Mouse (Mus musculus) testis, postnatal 10 days (tissue): ENCODE measurements around the gene Adcy4.
A peak's percentile ranks its signal among the peaks of the same experiment; 100 is the strongest.

ENCODE experiments used
- DNase-seq: peaks from one replicate; pipeline ENCODE4 v3.0.0; 2021; ENCODE audit warnings: low spot score

The Adcy4 gene

DNA sequence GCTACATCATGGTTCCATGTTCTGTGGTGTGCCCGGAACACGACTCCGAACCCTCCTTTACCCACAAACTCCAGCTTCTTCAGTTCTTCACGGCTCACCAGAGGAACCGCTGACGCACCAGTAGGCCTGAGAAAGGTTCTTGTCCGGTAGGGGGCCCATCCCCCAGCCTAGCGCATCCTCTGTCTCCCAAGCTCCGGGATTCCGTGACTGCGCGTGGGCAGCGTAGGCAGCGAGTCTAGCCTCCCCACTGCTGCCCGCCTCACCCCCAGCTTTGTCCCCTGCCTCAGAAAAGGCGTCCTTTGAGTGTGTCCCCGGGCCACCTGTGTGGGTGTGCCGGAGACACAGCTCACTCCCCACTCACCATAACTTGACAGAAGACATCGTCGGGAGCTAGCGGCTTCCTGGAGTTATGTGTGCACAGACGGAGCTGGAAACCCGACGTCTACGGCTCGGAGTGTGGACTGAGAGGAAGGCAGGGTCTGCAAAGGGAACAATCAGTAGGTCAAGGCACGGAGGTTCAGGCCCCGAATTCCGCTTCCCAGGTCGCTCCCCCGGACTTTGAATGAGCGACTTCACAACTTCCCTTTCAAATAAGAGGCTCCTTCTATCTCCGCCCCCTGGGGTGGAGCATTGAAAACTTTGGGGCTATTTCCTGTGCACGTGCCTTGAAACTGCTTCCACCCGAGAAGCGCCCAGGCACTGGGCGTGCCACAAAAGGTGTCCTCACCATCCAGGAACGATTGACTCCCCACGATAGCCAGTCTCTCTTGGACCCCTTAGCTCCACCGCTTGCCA lies 4.6 kb upstream of the Adcy4 start, which contains the start of gene Ripk3:
Gene Ripk3, minus strand, starts transcription at position 610 of the 795 bp plus-strand sequence.
- peak; percentile 64 for DNase-seq

DNA sequence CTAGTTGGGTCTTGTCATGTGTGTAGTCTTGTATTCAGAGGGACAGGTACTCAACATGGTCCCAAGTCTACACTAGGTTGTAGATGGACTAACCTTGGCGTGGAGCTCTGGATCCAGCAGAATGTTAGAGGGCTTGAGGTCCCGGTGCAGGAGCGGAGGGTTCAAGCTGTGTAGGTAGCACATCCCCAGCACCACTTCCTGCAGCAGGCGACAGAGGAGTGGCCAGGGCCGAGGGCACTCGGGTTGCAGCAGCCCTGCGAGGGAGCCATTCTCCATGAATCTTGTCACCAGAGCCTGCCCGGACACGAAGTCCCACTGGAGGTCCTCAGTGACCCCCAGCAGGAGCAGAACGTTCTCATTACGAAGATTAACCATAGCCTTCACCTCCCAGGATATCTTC lies 3.8 kb upstream of the Adcy4 start:
- DNase-seq: peak; percentile 43

GRCm38 (mm10) chr14:55785195-55785594 lies 1.3 kb upstream of the Adcy4 start:
- DNase-seq: no peak

DNA sequence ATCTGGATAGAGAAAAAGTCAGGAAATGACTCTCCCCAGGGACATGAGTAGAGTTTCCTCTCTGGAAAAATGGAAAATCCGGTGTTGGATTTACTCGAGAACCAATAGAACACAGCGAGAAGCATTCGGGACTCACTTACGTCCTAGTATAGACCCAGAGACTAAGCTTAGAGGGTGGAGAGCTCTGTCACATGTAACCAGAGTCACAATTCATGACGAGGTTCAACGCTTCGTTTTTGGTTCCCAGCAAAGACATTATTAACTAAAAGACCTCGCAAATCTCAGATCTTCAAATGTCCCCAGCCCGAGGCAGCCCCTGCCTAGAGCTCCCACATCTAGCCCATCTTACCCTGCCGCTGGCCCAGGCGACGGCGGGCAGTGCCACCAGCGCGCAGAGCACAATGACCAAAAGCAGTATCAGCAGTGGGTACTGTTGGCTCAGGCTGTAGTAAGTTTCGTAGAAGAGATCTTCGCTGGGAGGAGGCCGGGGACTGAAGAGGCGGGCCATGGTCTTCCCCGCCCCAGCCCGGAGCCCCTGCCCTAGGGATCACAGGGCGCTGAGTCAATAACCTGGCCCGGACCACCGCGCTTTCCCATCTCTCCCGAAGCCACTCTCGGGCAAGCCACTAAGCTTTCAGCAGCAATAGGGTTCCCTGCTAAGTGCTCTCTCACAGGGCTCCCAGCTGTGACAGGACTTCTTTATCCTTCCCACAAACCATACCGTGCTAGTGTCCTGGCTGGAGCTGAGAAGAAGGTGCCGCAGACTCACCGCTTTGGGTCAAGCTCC lies 531 bp downstream of the Adcy4 start:
- DNase-seq: peak; percentile 50

DNA sequence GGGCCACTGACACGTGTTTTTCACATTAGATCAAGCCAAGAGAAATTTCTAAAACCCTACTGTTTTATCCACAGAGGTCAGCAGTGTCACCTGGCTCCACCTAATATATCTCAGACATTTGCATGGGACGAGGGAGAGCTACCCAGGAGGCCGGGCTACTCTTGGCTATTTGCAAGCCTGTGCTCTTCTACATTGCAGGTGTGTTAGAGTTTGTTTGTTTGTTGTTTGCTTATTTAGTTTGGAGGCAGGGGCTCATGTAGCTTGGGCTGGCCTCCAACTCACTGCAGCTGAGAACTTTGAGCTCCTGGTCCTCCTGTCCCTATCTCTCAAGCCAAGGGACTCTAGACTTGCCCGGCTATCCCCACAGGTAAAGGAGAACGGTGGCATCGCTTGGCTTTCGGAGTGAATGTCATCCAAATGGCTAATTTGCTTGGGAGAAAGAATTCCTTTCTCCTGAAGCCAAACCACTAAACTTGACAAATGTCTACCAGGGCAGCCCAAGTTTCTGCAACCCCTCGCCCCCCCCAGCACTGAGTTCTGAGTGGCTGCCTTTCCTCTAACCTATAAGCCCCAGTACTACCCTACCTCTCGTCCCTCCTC lies 1.4 kb downstream of the Adcy4 start:
- peak; percentile 40 for DNase-seq

GRCm38 (mm10) chr14:55781310-55781709 lies 2.6 kb downstream of the Adcy4 start:
- DNase-seq: peak; percentile 58

DNA sequence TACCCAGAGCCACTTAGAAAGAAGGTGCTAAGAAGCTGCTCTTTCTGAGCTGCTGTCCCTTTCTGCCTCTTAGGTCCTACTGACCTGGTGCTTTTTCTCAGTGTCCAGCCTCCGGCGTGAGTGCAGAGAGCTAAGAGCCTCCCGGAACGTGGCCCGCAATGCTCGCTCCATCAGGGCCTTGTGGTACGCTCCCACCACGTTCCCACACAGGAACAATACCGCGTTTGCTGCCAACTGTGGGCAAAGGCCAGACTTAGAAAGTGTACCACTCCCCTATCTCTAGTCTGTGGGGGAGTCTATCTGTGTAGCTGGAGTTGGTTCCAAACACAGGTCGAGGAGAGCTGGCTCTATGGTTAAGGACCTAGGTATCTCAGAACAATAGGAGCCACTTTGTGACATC lies 3.2 kb downstream of the Adcy4 start:
- peak; percentile 45 for DNase-seq

GRCm38 (mm10) chr14:55779656-55780055 lies 4.2 kb downstream of the Adcy4 start:
- peak; percentile 47 for DNase-seq

- DNase-seq: peak; percentile 39
Observed at GRCm38 (mm10) chr14:55778686-55779085, 5.2 kb downstream of the Adcy4 start.

GRCm38 (mm10) chr14:55777806-55778205 lies 6.1 kb downstream of the Adcy4 start:
- DNase-seq: peak; percentile 39

DNA sequence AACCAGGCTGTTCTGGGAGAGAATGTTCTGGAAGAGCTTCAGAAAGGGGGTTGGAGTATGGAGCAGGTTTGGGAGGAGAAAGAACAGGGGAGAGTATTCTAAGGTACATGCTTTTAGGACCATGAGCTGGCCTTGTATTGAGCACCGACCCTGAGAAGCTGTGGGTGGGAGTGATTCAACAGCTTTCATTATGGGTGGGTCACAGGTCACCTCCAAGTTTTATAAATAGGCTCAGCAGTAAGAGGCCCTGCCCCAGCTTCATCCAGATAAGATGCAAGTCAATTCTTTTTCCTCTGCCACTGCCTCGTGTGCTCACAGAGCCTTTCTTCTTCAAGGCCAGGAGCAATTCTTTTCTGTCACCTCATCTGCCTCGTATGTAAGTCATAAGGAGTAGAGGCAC lies 6.7 kb downstream of the Adcy4 start:
- DNase-seq: peak; percentile 33

GRCm38 (mm10) chr14:55776711-55777110 lies 7.2 kb downstream of the Adcy4 start:
- peak; percentile 27 for DNase-seq

- DNase-seq: no peak
Observed at GRCm38 (mm10) chr14:55769087-55769703, 14.7 kb downstream of the Adcy4 start.

GRCm38 (mm10) chr14:55768555-55768954 lies 15.3 kb downstream of the Adcy4 start:
- DNase-seq: no peak

- DNase-seq: peak; percentile 68
Observed at GRCm38 (mm10) chr14:55767519-55768414, 16.1 kb downstream of the Adcy4 start.

DNA sequence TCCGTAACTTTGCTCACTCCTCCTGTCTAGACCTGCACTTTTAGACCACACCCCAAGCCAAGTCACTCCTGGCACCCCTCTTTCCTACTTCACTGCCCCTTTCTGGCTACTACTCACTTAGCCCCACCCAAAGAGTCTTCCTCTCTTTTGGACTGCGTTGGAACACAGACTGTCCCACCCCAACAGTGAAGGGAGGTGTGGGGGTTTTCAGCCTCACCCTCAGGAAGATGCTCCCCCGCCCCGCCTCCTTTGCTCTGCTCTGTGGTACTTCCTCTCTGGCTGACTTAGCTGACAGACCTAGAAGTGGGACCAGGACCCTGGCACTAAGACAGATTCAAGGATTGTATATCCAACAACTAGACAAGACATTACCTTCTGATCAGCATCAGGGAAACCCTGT lies 18.2 kb downstream of the Adcy4 start, which contains the start of gene Ltb4r1:
Gene Ltb4r1, plus strand, starts transcription at position 267 of the 400 bp plus-strand sequence.
- DNase-seq: no peak

GRCm38 (mm10) chr14:55763166-55763565 lies 20.7 kb downstream of the Adcy4 start:
- DNase-seq: no peak

GRCm38 (mm10) chr14:55762001-55762821 lies 21.7 kb downstream of the Adcy4 start:
- peak; percentile 71 for DNase-seq

GRCm38 (mm10) chr14:55761163-55761562 lies 22.7 kb downstream of the Adcy4 start, which contains the start of gene Ltb4r2:
Gene Ltb4r2 (plus strand): TSS chr14:55761428.
- DNase-seq: no peak

DNA sequence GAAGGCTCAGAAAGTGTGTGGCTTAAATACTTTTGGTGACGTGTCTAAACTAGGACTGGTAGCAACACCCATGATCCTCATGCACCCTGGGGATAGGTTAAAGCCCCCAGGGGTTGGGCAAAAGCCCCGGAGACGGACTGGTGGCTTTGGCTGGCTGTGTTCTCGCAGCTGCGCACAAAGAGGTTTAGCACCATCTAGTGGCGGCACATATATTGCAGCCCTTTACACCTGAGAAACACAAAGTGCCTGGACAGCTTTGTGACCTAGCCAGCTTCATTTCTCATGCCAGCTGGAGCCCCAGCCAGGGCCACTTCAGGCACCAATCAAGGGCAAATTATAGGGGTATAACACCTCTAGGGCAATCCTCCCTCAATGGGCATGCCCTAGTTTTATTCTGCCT lies 23.7 kb downstream of the Adcy4 start:
- DNase-seq: peak; percentile 90
